Mouse (Mus musculus) T-helper 1 cell (primary cell): ENCODE measurements at regions not wholly inside any gene's neighbourhood (a gene's known extent, or its start where the extent isn't known, plus 50 kb on each side); places are given as distances from the start of the nearest gene placed in this dataset.

ENCODE experiments used
- in situ Hi-C: fragments of 300-600 bp; cut with MboI, MseI; formaldehyde crosslinking; loops from one replicate; pipeline ENCODE4 v1.15.1; 2025; ENCODE audit warnings: high pct_unique_total_duplicates

- in situ Hi-C loops: no loop called here
These were observed 458.1 kb upstream of the Slitrk6 start for GRCm38 (mm10) chr14:111212929-111213657.

GRCm38 (mm10) chr14:111226926-111227325 lies 448.0 kb upstream of the Slitrk5 start:
- in situ Hi-C loops: no loop called here

GRCm38 (mm10) chr14:111239121-111239520 lies 435.8 kb upstream of the Slitrk5 start:
- in situ Hi-C loops: no loop called here

- in situ Hi-C loops: no loop called here
These were observed 425.4 kb upstream of the Slitrk5 start for GRCm38 (mm10) chr14:111249347-111249946.

GRCm38 (mm10) chr14:111253190-111253589 lies 421.7 kb upstream of the Slitrk5 start:
- in situ Hi-C loops: no loop called here

GRCm38 (mm10) chr14:111261696-111262095 lies 413.2 kb upstream of the Slitrk5 start:
- in situ Hi-C loops: no loop called here

GRCm38 (mm10) chr14:111270239-111270638 lies 404.7 kb upstream of the Slitrk5 start:
- in situ Hi-C loops: no loop called here

GRCm38 (mm10) chr14:111281354-111281753 lies 393.5 kb upstream of the Slitrk5 start:
- in situ Hi-C loops: no loop called here

GRCm38 (mm10) chr14:111283681-111284461 lies 391.0 kb upstream of the Slitrk5 start:
- in situ Hi-C loops: no loop called here

- in situ Hi-C loops: no loop called here
These were observed 388.9 kb upstream of the Slitrk5 start for GRCm38 (mm10) chr14:111285981-111286380.

GRCm38 (mm10) chr14:111295521-111295920 lies 379.4 kb upstream of the Slitrk5 start:
- in situ Hi-C loops: no loop called here

- in situ Hi-C loops: no loop called here
These were observed 377.1 kb upstream of the Slitrk5 start for GRCm38 (mm10) chr14:111297796-111298195.

GRCm38 (mm10) chr14:111330570-111330969 lies 344.3 kb upstream of the Slitrk5 start:
- in situ Hi-C loops: no loop called here

GRCm38 (mm10) chr14:111353518-111353917 lies 321.4 kb upstream of the Slitrk5 start:
- in situ Hi-C loops: loop anchor here (10.0 kb wide), 1 partner anchor 439 kb away; no protein-coding TSS in a partner anchor

- in situ Hi-C loops: no loop called here
These were observed 278.1 kb upstream of the Slitrk5 start for GRCm38 (mm10) chr14:111396803-111397202.

GRCm38 (mm10) chr14:111400809-111401208 lies 274.1 kb upstream of the Slitrk5 start:
- in situ Hi-C loops: no loop called here

- in situ Hi-C loops: no loop called here
These were observed 272.4 kb upstream of the Slitrk5 start for GRCm38 (mm10) chr14:111402538-111402937.

- in situ Hi-C loops: no loop called here
These were observed 271.3 kb upstream of the Slitrk5 start for GRCm38 (mm10) chr14:111403555-111403954.

- in situ Hi-C loops: no loop called here
These were observed 261.4 kb upstream of the Slitrk5 start for GRCm38 (mm10) chr14:111413543-111413942.

GRCm38 (mm10) chr14:111418531-111418930 lies 256.4 kb upstream of the Slitrk5 start:
- in situ Hi-C loops: no loop called here

- in situ Hi-C loops: no loop called here
These were observed 245.6 kb upstream of the Slitrk5 start for GRCm38 (mm10) chr14:111429101-111429857.
